Mouse (Mus musculus) neutrophil, adult 65 days (primary cell): ENCODE measurements around the gene Morn4. TPM values are rescaled to one million over a fixed set of nuclear protein-coding genes. Genes with fewer than 3 reads are reported as not detected.

Source experiments
- total RNA-seq: library from RNA; stranded (reverse); gene quantifications from 2 replicates; pipeline ENCODE4 v1.2.4, GENCODE M21; 2023

Morn4 gene
- not detected in 2 replicates for total RNA-seq

GRCm38 (mm10) chr19:42086166-42086565, at the start of gene Morn4:
Morn4 (minus strand) TSS chr19:42086357.

DNA sequence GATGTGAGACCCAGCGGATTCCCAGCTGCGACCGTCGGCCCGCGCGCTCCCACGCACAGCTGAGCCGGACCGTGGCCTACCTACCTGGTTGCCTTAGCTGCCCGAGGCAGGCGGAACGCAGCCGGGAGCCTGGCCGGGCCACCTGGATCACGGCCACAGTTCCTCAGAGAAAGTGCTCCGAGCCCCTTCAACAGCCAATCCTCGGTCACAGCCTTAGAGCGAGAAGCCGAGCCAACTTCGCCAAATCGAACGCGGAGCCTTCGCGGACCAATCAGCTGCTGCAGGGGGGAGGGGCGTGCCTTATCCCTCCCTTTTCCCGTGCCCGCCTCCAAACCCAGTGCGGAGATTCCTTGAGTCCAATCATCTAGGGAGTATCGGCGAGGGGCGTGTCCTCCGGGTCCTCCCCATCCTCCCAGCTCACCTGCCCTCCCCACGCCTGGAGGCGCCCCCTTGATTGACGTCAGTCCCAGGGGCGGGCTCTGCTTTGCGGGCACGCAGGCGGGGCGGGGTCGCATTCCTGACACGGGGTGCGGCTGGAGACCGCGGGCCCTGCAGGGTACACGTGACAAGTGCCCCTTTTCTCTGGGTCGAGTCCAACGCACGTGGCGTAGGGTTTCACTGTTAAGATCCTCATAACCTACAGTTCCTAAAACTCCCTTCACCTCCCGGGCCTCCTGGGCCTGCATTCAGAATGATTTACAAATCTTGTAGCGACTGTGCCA, 42.8 kb upstream of the Morn4 start, which contains the start of gene Avpi1:
Gene Avpi1, minus strand, starts transcription at position 273 of the 722 bp plus-strand sequence.

GRCm38 (mm10) chr19:42089748-42090595, 3.8 kb upstream of the Morn4 start, which contains the start of gene Pi4k2a:
Pi4k2a (plus strand) TSS chr19:42090470.

DNA sequence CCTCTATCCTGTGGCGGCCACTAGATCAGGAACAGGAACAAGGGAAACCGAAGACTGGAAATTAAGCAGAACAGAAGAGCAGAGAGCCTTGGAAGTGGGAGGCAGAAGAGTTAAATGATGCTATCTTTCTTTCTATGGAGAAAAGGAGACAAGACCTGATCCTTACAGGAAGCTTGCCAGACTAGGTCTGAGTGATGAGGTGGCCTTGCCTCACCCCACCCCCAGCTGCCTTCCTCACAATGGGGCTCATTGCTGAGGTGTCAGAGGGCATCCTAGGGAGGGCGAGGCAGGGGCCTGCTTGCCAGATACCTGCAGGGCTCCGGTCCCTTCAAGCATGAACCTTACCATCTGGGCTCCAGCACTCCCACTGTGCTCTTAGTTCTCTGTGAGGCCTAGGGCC, 34.2 kb downstream of the Morn4 start, which contains the start of gene 4933411K16Rik:
Gene 4933411K16Rik, plus strand, starts transcription at position 301 of the 400 bp plus-strand sequence.

GRCm38 (mm10) chr19:42045269-42046102, 40.7 kb downstream of the Morn4 start, which contains the start of gene Hoga1:
Hoga1 (plus strand) TSS chr19:42045610.

GRCm38 (mm10) chr19:42035456-42036248, 50.5 kb downstream of the Morn4 start, which contains the start of gene Ankrd2:
Ankrd2 (plus strand) TSS chr19:42036000.

Other genes with a start within 250 kb of the Morn4 start
- gene Frat2, start 238.2 kb downstream of the Morn4 start, total RNA-seq: 62.4 and 80.8 TPM in 2 replicates
- gene Rrp12, start 190.2 kb downstream of the Morn4 start, total RNA-seq: 33.1 and 42.2 TPM in 2 replicates
- gene Pgam1, start 174.4 kb downstream of the Morn4 start, total RNA-seq: 332 and 338 TPM in 2 replicates
- 9.9 and 13.9 TPM in 2 replicates for gene Exosc1, start 152.9 kb downstream of the Morn4 start, total RNA-seq
- gene Zdhhc16, start 152.9 kb downstream of the Morn4 start, total RNA-seq: 24.5 and 33.2 TPM in 2 replicates
- 28.7 and 54.6 TPM in 2 replicates for gene Mms19, start 105.2 kb downstream of the Morn4 start, total RNA-seq
- gene Ubtd1, start 104.6 kb downstream of the Morn4 start, total RNA-seq: 34.6 and 35.8 TPM in 2 replicates
- not detected in 2 replicates for gene Ankrd2, start 50.4 kb downstream of the Morn4 start, total RNA-seq
- not detected in 2 replicates for gene Hoga1, start 40.7 kb downstream of the Morn4 start, total RNA-seq
- gene 4933411K16Rik, start 34.1 kb downstream of the Morn4 start, total RNA-seq: not detected in 2 replicates
- 46.1 and 62.7 TPM in 2 replicates for gene Pi4k2a, start 4.1 kb upstream of the Morn4 start, total RNA-seq
- gene Avpi1, start 42.7 kb upstream of the Morn4 start, total RNA-seq: 0.47 and 2.0 TPM in 2 replicates
- gene Marveld1, start 61.0 kb upstream of the Morn4 start, total RNA-seq: 13.1 and 14.7 TPM in 2 replicates
- gene Zfyve27, start 77.6 kb upstream of the Morn4 start, total RNA-seq: 83.0 and 144 TPM in 2 replicates
- not detected in 2 replicates for gene Sfrp5, start 115.9 kb upstream of the Morn4 start, total RNA-seq
- gene Golga7b, start 161.2 kb upstream of the Morn4 start, total RNA-seq: not detected in 2 replicates